Mouse (Mus musculus): Measurements from ENCODE around the gene 2210017I01Rik. TPM values are rescaled to one million over a fixed set of nuclear protein-coding genes. Genes with fewer than 3 reads are reported as not detected.

The 2210017I01Rik gene
- total RNA-seq (2023) = not detected

GRCm38 (mm10) chr3:92607392-92607791 lies at the start of gene 2210017I01Rik:
2210017I01Rik (minus strand) TSS chr3:92607492.

GRCm38 (mm10) chr3:92656826-92657225 lies 49.5 kb upstream of the 2210017I01Rik start, which contains the start of gene Lce1b:
Lce1b (minus strand) TSS chr3:92656926.

GRCm38 (mm10) chr3:92648207-92648606 lies 40.9 kb upstream of the 2210017I01Rik start, which contains the start of gene Lce1a1:
Lce1a1 (minus strand) TSS chr3:92648307.

GRCm38 (mm10) chr3:92621560-92621959 lies 14.3 kb upstream of the 2210017I01Rik start, which contains the start of gene Lce6a:
Lce6a (minus strand) TSS chr3:92621660.

GRCm38 (mm10) chr3:92588858-92589257 lies 18.4 kb downstream of the 2210017I01Rik start, which contains the start of gene Smcp:
Smcp (minus strand) TSS chr3:92588997.

GRCm38 (mm10) chr3:92573449-92574041 lies 33.7 kb downstream of the 2210017I01Rik start, which contains the start of gene Ivl:
Ivl (minus strand) TSS chr3:92573735.

Other genes starting within 250 kb of the 2210017I01Rik start
- gene Sprr2f, start 242.3 kb downstream of the 2210017I01Rik start, total RNA-seq (2023) = not detected
- gene Sprr2h, start 221.8 kb downstream of the 2210017I01Rik start, total RNA-seq (2023) = not detected
- not detected for gene Sprr2i, start 199.5 kb downstream of the 2210017I01Rik start, total RNA-seq (2023)
- gene Sprr2j-ps, start 189.4 kb downstream of the 2210017I01Rik start, total RNA-seq (2023) = not detected
- gene Gm9774, start 178.1 kb downstream of the 2210017I01Rik start, total RNA-seq (2023) = 0.76 TPM
- gene Sprr2k, start 174.9 kb downstream of the 2210017I01Rik start, total RNA-seq (2023) = not detected
- not detected for gene Sprr1b, start 168.7 kb downstream of the 2210017I01Rik start, total RNA-seq (2023)
- not detected for gene Sprr3, start 148.8 kb downstream of the 2210017I01Rik start, total RNA-seq (2023)
- not detected for gene Sprr1a, start 121.6 kb downstream of the 2210017I01Rik start, total RNA-seq (2023)
- not detected for gene Sprr4, start 107.0 kb downstream of the 2210017I01Rik start, total RNA-seq (2023)
- gene 2310046K23Rik, start 73.0 kb downstream of the 2210017I01Rik start, total RNA-seq (2023) = not detected
- not detected for gene Ivl, start 33.8 kb downstream of the 2210017I01Rik start, total RNA-seq (2023)
- gene Smcp, start 18.5 kb downstream of the 2210017I01Rik start, total RNA-seq (2023) = not detected
- gene Lce6a, start 14.2 kb upstream of the 2210017I01Rik start, total RNA-seq (2023) = not detected
- not detected for gene Lce1a1, start 40.8 kb upstream of the 2210017I01Rik start, total RNA-seq (2023)
- gene Lce1b, start 49.4 kb upstream of the 2210017I01Rik start, total RNA-seq (2023) = not detected
- gene Lce1a2, start 62.8 kb upstream of the 2210017I01Rik start, total RNA-seq (2023) = not detected
- gene Lce1c, start 71.8 kb upstream of the 2210017I01Rik start, total RNA-seq (2023) = not detected
- gene Lce1d, start 79.7 kb upstream of the 2210017I01Rik start, total RNA-seq (2023) = not detected
- not detected for gene Lce1e, start 101.6 kb upstream of the 2210017I01Rik start, total RNA-seq (2023)
- gene Lce1f, start 112.9 kb upstream of the 2210017I01Rik start, total RNA-seq (2023) = not detected
- gene Gm38119, start 131.6 kb upstream of the 2210017I01Rik start, total RNA-seq (2023) = not detected
- gene Lce1g, start 144.8 kb upstream of the 2210017I01Rik start, total RNA-seq (2023) = not detected
- gene Lce1h, start 157.6 kb upstream of the 2210017I01Rik start, total RNA-seq (2023) = not detected
- not detected for gene Lce1i, start 171.4 kb upstream of the 2210017I01Rik start, total RNA-seq (2023)
- gene Lce1j, start 183.0 kb upstream of the 2210017I01Rik start, total RNA-seq (2023) = not detected
- gene Lce1k, start 200.4 kb upstream of the 2210017I01Rik start, total RNA-seq (2023) = not detected
- not detected for gene Kprp, start 219.8 kb upstream of the 2210017I01Rik start, total RNA-seq (2023)
- gene Lce1l, start 243.8 kb upstream of the 2210017I01Rik start, total RNA-seq (2023) = not detected

Data from CD4-positive naive resting alpha-beta T cell, adult 76 days (primary cell).